Mouse (Mus musculus) left cerebral cortex, adult 11 months (tissue): Measurements from ENCODE around the gene Gga1.

ENCODE experiments used
- DNase-seq: peaks from one replicate; pipeline ENCODE4 v3.0.0; 2022; ENCODE audit warnings: low spot score

Gga1 gene

GRCm38 (mm10) chr15:78937963-78938362 lies 61.0 kb downstream of the Gga1 start:
- DNase-seq: no peak

- no peak for DNase-seq
Measured at GRCm38 (mm10) chr15:78940325-78940724, 63.3 kb downstream of the Gga1 start.

GRCm38 (mm10) chr15:78942663-78943062 lies 65.7 kb downstream of the Gga1 start:
- peak; percentile 67 for DNase-seq
